Mouse (Mus musculus) lung, postnatal 0 days (tissue): ENCODE measurements around the gene Siglece.

Experiments
- CTCF ChIP-seq: IDR thresholded peaks from 2 replicates; pipeline ENCODE4 v1.5.1; 2016; ENCODE audit warnings: antibody characterized with exemption, mild to moderate bottlenecking
- EP300 ChIP-seq: IDR thresholded peaks from 2 replicates; pipeline ENCODE4 v1.6.1; 2016; ENCODE audit warnings: antibody characterized with exemption, mild to moderate bottlenecking, control low read depth

DNA sequence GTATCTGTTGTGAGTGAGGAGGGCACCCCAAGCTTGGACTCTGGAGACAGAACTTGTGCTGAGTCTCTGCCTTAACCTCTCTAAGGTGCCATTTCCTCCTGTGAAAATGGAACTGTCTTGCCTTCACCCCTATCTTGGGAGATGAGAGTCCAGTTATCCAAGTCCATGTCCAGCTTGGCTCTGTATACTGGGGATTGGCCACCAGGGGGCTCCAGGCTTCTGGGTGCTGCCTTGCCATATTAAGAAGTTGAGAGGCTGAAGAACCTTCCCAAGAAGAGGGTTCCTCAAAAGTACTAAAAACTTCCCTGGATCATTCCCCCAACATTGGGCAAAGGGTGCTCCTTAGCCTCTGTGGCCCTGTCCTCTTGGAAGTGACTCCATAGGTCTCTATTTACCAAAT lies 18.6 kb upstream of the Siglece start:
- TF ChIP-seq EP300 (no peak), CTCF (peak; percentile 75)
